Mouse (Mus musculus) forebrain, embryonic 13.5 days (tissue): ENCODE data around the gene Atrn. TPM values are rescaled to one million over a fixed set of nuclear protein-coding genes. Genes with fewer than 3 reads are reported as not detected.

Source experiments
- ATAC-seq: fragments of 200-750 bp; cut with Nextera tagmentation; 2 replicates; pipeline ENCODE4 v1.8.0; 2017
- H3K27ac ChIP-seq: fragments of 300-500 bp; sonication (generic); 2 replicates; pipeline ENCODE4 v1.5.1; 2015; ENCODE audit warnings: inconsistent platforms, mild to moderate bottlenecking, moderate library complexity
- H3K27me3 ChIP-seq: fragments of 300-500 bp; sonication (generic); 2 replicates; pipeline ENCODE4 v1.6.1; 2015; ENCODE audit warnings: mild to moderate bottlenecking, inconsistent platforms
- H3K36me3 ChIP-seq: fragments of 300-500 bp; sonication (generic); 2 replicates; pipeline ENCODE4 v1.6.1; 2015; ENCODE audit warnings: mild to moderate bottlenecking, inconsistent platforms; ENCODE audit not compliant: poor library complexity, severe bottlenecking
- H3K4me1 ChIP-seq: fragments of 300-500 bp; sonication (generic); 2 replicates; pipeline ENCODE4 v1.6.1; 2015; ENCODE audit warnings: inconsistent platforms
- H3K4me2 ChIP-seq: fragments of 300-500 bp; sonication (generic); 2 replicates; pipeline ENCODE4 v1.6.1; 2015; ENCODE audit warnings: inconsistent platforms, mild to moderate bottlenecking, moderate library complexity
- H3K4me3 ChIP-seq: fragments of 300-500 bp; sonication (generic); 2 replicates; pipeline ENCODE4 v1.5.1; 2015; ENCODE audit warnings: mild to moderate bottlenecking, inconsistent platforms
- H3K9ac ChIP-seq: fragments of 300-500 bp; sonication (generic); 2 replicates; pipeline ENCODE4 v1.6.1; 2015; ENCODE audit warnings: mild to moderate bottlenecking, inconsistent platforms
- H3K9me3 ChIP-seq: fragments of 300-500 bp; sonication (generic); replicated peaks from 2 replicates; pipeline ENCODE4 v1.6.1; 2016; ENCODE audit warnings: inconsistent platforms
- WGBS: fragments of 180-500 bp; shearing (Covaris S2); methylation state at CpG from one replicate; pipeline ENCODE4 v1.1.7; 2015; 5-methylcytosine and 5-hydroxymethylcytosine counted together
- microRNA-seq: library from miRNA; unstranded; fragments of <30 nt; microRNA quantifications from one replicate; pipeline ENCODE4, GENCODE M21; 2016
- polyA plus RNA-seq: library from polyadenylated mRNA; unstranded; fragments of >200 nt; fragmentation: Nextera tagmentation; extraction: Ambion mirVana; gene quantifications from 2 replicates; pipeline ENCODE4 v1.2.1, GENCODE M21; 2015

The Atrn gene
- polyA plus RNA-seq, 1 experiment from 2014 or later, result 8.4 TPM

DNA sequence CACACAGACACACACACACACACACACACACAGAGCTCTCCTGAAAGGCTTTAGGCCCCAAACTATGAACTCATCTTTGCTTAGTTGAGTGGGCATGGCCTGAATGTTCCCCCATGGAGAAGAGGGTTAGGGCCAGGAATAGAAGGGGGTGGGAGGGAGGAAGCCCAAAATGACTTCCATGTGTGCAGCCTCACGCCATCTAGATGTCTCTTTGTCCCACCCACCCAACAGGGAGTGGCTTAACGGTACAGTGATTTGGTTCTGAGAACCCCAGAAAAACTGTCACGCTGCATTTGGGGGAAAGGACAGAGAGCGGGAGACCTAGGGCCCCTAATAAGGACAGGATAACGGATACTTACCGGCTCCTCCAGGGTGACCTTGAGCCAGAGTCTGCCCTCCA is 154.5 kb downstream of the Atrn start:
- no peak overlapping the region for H3K4me2 ChIP-seq
- H3K27me3 ChIP-seq, result peaks cover 53% of the 10 kb centered on the region
- H3K36me3 ChIP-seq, result no peaks in the 10 kb centered on the region
- no peak overlapping the region for H3K9ac ChIP-seq
- 74% methylated on average over 6 of the region's 6 CpGs for WGBS
- ATAC-seq, result no peak
- H3K4me3 ChIP-seq, result no peak overlapping the region
- no peak overlapping the region for H3K27ac ChIP-seq
- H3K4me1 ChIP-seq, result peaks cover 11% of the 10 kb centered on the region
- H3K9me3 ChIP-seq, result no peaks in the 10 kb centered on the region

DNA sequence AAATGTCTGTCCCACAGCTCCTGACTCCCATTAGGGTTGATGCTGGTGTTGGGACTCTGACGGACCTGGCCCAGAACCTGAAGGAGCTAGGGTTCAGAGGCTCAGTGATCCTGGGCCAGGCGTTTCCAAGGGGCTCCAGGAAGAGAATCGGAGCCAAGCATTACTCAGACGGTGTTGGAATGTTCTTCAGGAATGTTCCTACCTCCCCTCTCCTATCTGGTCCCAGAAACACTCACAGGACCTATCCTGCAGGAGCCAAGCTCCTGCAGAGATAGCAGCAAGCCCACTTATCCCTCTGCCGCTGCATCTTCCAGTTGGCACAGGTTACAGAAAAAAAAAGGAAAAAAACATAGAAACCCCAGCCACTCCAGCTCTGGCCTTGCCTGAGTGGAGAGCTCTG is 155.3 kb downstream of the Atrn start:
- WGBS, result 77% methylated on average over 5 of the region's 5 CpGs
- H3K4me3 ChIP-seq, result no peak overlapping the region
- H3K4me2 ChIP-seq, result no peak overlapping the region
- no peak overlapping the region for H3K27ac ChIP-seq
- no peaks in the 10 kb centered on the region for H3K36me3 ChIP-seq
- peaks cover 44% of the 10 kb centered on the region for H3K27me3 ChIP-seq
- no peaks in the 10 kb centered on the region for H3K9me3 ChIP-seq
- peaks cover 9% of the 10 kb centered on the region for H3K4me1 ChIP-seq
- ATAC-seq, result no peak
- no peak overlapping the region for H3K9ac ChIP-seq

DNA sequence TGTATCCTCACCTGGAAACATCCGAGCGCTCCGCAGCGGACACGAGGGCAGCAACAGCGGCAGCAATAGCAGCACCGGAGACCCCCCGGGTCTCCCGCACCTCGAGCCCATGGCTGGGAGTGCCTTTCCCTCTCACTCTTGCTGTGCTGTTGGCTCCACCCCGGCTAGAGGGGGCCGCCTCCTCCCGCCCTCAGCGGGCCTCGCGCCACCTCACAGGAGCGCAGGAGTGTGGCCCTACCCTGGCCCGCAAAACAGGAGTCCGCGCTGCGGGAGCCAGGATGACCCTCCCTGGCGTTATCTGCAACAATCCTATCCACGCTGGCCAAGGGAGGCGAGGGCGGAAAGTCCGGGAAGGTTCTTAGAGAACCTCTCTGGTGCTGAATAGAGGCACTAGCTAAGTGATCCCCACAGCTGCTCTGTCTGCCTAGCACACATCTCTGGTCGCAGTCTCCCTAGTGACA is 157.1 kb downstream of the Atrn start, which contains the start of gene Adam33:
Gene Adam33 (minus strand): TSS at position 411 of the 461 bp plus-strand sequence.
- H3K4me2 ChIP-seq, result peak within 1 kb of the TSS; percentile 56
- no peak within 1 kb of the TSS for H3K9ac ChIP-seq
- no peak within 1 kb of the TSS for H3K27ac ChIP-seq
- WGBS, result 3% methylated on average over 26 of the region's 27 CpGs
- H3K27me3 ChIP-seq, result peaks cover 35% of the 10 kb centered on the region
- H3K9me3 ChIP-seq, result no peaks in the 10 kb centered on the region
- H3K36me3 ChIP-seq, result no peaks in the 10 kb centered on the region
- no peak for ATAC-seq
- H3K4me1 ChIP-seq, result peaks cover 9% of the 10 kb centered on the region
- H3K4me3 ChIP-seq, result peak within 1 kb of the TSS; percentile 24

DNA sequence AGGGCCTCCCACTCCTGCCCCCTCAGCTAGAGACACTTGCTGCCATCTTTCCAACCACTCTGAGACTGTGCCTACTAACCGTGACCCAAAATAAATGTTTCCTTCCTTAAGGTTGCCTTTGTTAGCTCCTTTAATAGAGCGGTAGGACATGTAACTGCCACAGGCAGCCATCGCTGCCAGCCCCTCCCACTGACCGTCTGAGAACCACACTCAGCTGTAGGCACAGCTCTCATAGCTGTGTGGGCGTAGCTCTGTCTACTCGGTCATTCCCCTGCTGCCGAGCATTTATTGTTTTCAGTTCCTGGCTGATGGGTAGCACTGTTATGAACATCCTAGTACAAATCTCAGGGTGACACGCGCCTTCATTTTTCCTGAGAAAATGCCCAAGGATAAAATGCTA is 160.0 kb downstream of the Atrn start:
- no peak overlapping the region for H3K4me3 ChIP-seq
- no peak for ATAC-seq
- 71% methylated on average over 9 of the region's 9 CpGs for WGBS
- peaks cover 32% of the 10 kb centered on the region for H3K27me3 ChIP-seq
- no peak overlapping the region for H3K4me2 ChIP-seq
- no peaks in the 10 kb centered on the region for H3K36me3 ChIP-seq
- H3K4me1 ChIP-seq, result peaks cover 4% of the 10 kb centered on the region
- H3K27ac ChIP-seq, result no peak overlapping the region
- no peak overlapping the region for H3K9ac ChIP-seq
- no peaks in the 10 kb centered on the region for H3K9me3 ChIP-seq

- H3K4me2 ChIP-seq, result no peak overlapping the region
- H3K9ac ChIP-seq, result no peak overlapping the region
- no peaks in the 10 kb centered on the region for H3K9me3 ChIP-seq
- WGBS, result 84% methylated on average over 6 of the region's 6 CpGs
- H3K4me1 ChIP-seq, result peaks cover 4% of the 10 kb centered on the region
- H3K36me3 ChIP-seq, result no peaks in the 10 kb centered on the region
- ATAC-seq, result no peak
- H3K27ac ChIP-seq, result no peak overlapping the region
- H3K4me3 ChIP-seq, result no peak overlapping the region
- H3K27me3 ChIP-seq, result peaks cover 21% of the 10 kb centered on the region
Observed at GRCm38 (mm10) chr2:131067481-131067880, 161.2 kb downstream of the Atrn start.

- H3K4me2 ChIP-seq, result no peak overlapping the region
- no peaks in the 10 kb centered on the region for H3K9me3 ChIP-seq
- H3K4me1 ChIP-seq, result no peaks in the 10 kb centered on the region
- H3K27me3 ChIP-seq, result no peaks in the 10 kb centered on the region
- no peaks in the 10 kb centered on the region for H3K36me3 ChIP-seq
- 88% methylated on average over 10 of the region's 10 CpGs for WGBS
- H3K9ac ChIP-seq, result no peak overlapping the region
- no peak for ATAC-seq
- no peak overlapping the region for H3K27ac ChIP-seq
- no peak overlapping the region for H3K4me3 ChIP-seq
Observed at GRCm38 (mm10) chr2:131072536-131072935, 166.2 kb downstream of the Atrn start.

Small RNAs within 50 kb of the gene (microRNA-seq; reads per million reads assigned to microRNA genes)
- not detected for gene Mir6973b

Other genes with a start within 250 kb of the Atrn start
- gene Ddrgk1, start 241.8 kb upstream of the Atrn start, polyA plus RNA-seq, result 53.0 and 55.9 TPM in 2 replicates
- 152 and 156 TPM in 2 replicates for gene Itpa, start 238.9 kb upstream of the Atrn start, polyA plus RNA-seq
- 1.0 and 1.8 TPM in 2 replicates for gene Slc4a11, start 209.0 kb upstream of the Atrn start, polyA plus RNA-seq
- 78.5 and 86.3 TPM in 2 replicates for gene 4930402H24Rik, start 89 bp upstream of the Atrn start, polyA plus RNA-seq
- 10.8 and 14.9 TPM in 2 replicates for gene Gfra4, start 136.6 kb downstream of the Atrn start, polyA plus RNA-seq
- gene Adam33, start 157.3 kb downstream of the Atrn start, polyA plus RNA-seq, result 0.34 and 0.39 TPM in 2 replicates
- gene Siglec1, start 180.3 kb downstream of the Atrn start, polyA plus RNA-seq, result 0.08 TPM in 2 replicates
- gene Hspa12b, start 220.8 kb downstream of the Atrn start, polyA plus RNA-seq, result 2.4 and 3.3 TPM in 2 replicates
- gene Gm11037, start 227.0 kb downstream of the Atrn start, polyA plus RNA-seq, result not detected in 2 replicates